Mouse (Mus musculus): ENCODE measurements around the gene Ofcc1. TPM values are rescaled to one million over a fixed set of nuclear protein-coding genes. Genes with fewer than 3 reads are reported as not detected.

Ofcc1 gene
- polyA plus RNA-seq, 1 experiment from 2014 or later, result 0.11 TPM

- no peak overlapping the region for H3K27ac ChIP-seq (ENCODE audit: low read length)
- no peaks in the 10 kb centered on the region for H3K36me3 ChIP-seq (ENCODE audit: control insufficient read depth, insufficient read depth)
- no peak for ATAC-seq
- WGBS, result 83% methylated on average over 6 of the region's 6 CpGs
- no peaks in the 10 kb centered on the region for H3K9me3 ChIP-seq (ENCODE audit: control insufficient read depth, low read length)
- no peak overlapping the region for H3K9ac ChIP-seq (replicated peaks; ENCODE audit: low read depth, low read length)
- H3K4me3 ChIP-seq (replicated peaks; ENCODE audit: low read length), result no peak overlapping the region
- H3K4me1 ChIP-seq (replicated peaks; ENCODE audit: control insufficient read depth, insufficient read depth, low read length), result no peaks in the 10 kb centered on the region
- no peak overlapping the region for H3K4me2 ChIP-seq (ENCODE audit: low read length)
- H3K27me3 ChIP-seq (replicated peaks; ENCODE audit: control insufficient read depth, insufficient read depth, low read length), result no peaks in the 10 kb centered on the region
Observed at GRCm38 (mm10) chr13:40320814-40321525, 40.3 kb downstream of the Ofcc1 start.

DNA sequence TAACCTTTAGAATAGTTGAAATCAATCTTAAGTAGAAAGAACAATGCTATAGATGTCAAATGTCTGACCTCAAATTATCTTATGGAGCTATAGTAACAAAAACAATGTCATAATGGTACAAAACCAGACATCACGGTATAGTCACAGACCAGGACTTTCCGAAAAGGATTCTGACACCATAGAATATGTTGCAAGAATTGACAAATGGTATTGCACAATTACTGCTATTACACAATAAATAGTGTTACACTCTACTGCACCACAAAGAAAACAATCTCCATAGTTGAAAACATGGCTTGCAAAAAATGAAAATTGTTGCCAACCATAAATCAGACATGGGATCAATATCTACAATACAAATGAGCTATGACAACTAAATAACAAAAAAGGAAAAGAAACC, 43.5 kb downstream of the Ofcc1 start:
- no peak overlapping the region for H3K27ac ChIP-seq (ENCODE audit: low read length)
- H3K27me3 ChIP-seq (replicated peaks; ENCODE audit: control insufficient read depth, insufficient read depth, low read length), result no peaks in the 10 kb centered on the region
- no peak overlapping the region for H3K4me2 ChIP-seq (ENCODE audit: low read length)
- H3K9me3 ChIP-seq (ENCODE audit: control insufficient read depth, low read length), result no peaks in the 10 kb centered on the region
- no peak overlapping the region for H3K4me3 ChIP-seq (replicated peaks; ENCODE audit: low read length)
- ATAC-seq, result no peak
- H3K4me1 ChIP-seq (replicated peaks; ENCODE audit: control insufficient read depth, insufficient read depth, low read length), result no peaks in the 10 kb centered on the region
- H3K36me3 ChIP-seq (ENCODE audit: control insufficient read depth, insufficient read depth), result no peaks in the 10 kb centered on the region
- H3K9ac ChIP-seq (replicated peaks; ENCODE audit: low read depth, low read length), result no peak overlapping the region
- 94% methylated on average over 2 of the region's 2 CpGs for WGBS

GRCm38 (mm10) chr13:40315158-40315792, 46.0 kb downstream of the Ofcc1 start:
- Histone ChIP-seq H3K4me3 (replicated peaks; ENCODE audit: low read length) (no peak overlapping the region), H3K27me3 (replicated peaks; ENCODE audit: control insufficient read depth, insufficient read depth, low read length) (no peaks in the 10 kb centered on the region), H3K4me2 (ENCODE audit: low read length) (no peak overlapping the region), H3K4me1 (replicated peaks; ENCODE audit: control insufficient read depth, insufficient read depth, low read length) (no peaks in the 10 kb centered on the region), H3K9ac (replicated peaks; ENCODE audit: low read depth, low read length) (no peak overlapping the region), H3K36me3 (ENCODE audit: control insufficient read depth, insufficient read depth) (no peaks in the 10 kb centered on the region), H3K27ac (ENCODE audit: low read length) (no peak overlapping the region), H3K9me3 (ENCODE audit: control insufficient read depth, low read length) (no peaks in the 10 kb centered on the region)
- 83% methylated on average over 4 of the region's 4 CpGs for WGBS
- no peak for ATAC-seq

DNA sequence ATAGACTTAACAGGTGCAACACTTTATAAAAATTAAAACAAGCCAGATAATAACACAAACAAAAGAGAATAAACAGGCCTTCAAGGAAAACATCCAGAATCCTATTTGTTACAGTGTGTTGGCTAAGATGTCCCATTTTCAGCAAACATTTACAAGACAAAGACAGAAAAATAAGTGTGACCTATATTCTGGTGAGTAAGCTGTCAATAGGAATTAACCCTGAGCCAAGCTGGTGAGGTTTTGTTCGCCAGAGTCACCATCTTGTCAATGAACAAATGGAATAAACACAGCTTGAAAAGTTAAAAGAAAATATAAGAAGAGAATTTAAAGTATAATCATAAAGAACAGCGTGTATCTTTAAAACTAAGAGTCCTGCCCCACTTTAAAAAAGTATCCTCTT, 68.4 kb downstream of the Ofcc1 start:
- H3K36me3 ChIP-seq (ENCODE audit: control insufficient read depth, insufficient read depth), result no peaks in the 10 kb centered on the region
- H3K9me3 ChIP-seq (ENCODE audit: control insufficient read depth, low read length), result no peaks in the 10 kb centered on the region
- H3K27me3 ChIP-seq (replicated peaks; ENCODE audit: control insufficient read depth, insufficient read depth, low read length), result no peaks in the 10 kb centered on the region
- H3K4me3 ChIP-seq (replicated peaks; ENCODE audit: low read length), result no peak overlapping the region
- 79% methylated on average over 2 of the region's 2 CpGs for WGBS
- H3K9ac ChIP-seq (replicated peaks; ENCODE audit: low read depth, low read length), result no peak overlapping the region
- H3K27ac ChIP-seq (ENCODE audit: low read length), result no peak overlapping the region
- no peak for ATAC-seq
- no peak overlapping the region for H3K4me2 ChIP-seq (ENCODE audit: low read length)
- H3K4me1 ChIP-seq (replicated peaks; ENCODE audit: control insufficient read depth, insufficient read depth, low read length), result no peaks in the 10 kb centered on the region

DNA sequence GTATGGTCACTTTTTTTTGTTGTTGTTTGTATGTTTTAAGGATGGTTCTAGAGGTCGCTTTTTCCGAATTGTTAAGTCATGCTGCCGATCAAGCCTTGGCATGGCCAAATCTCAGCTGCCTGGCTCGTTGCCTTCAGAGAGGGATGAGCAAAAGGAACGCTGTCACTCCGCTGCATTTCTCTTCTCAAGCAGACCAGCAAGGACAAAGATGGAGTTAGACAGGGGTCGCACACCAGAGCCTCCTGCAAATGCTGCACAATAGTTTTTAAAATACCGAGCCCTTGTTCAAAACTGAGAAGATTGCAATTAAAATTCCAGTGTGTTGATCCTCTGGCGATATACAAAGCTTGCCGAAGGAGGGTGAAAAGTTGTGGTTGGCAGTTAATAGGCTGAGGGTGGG, 70.4 kb downstream of the Ofcc1 start:
- H3K9ac ChIP-seq (replicated peaks; ENCODE audit: low read depth, low read length), result no peak overlapping the region
- 0 out of 2 replicates have a peak, but pooled peaks cover 2% of the 10 kb centered on the region for H3K4me1 ChIP-seq (replicated peaks; ENCODE audit: control insufficient read depth, insufficient read depth, low read length)
- no peaks in the 10 kb centered on the region for H3K9me3 ChIP-seq (ENCODE audit: control insufficient read depth, low read length)
- no peak overlapping the region for H3K4me3 ChIP-seq (replicated peaks; ENCODE audit: low read length)
- H3K4me2 ChIP-seq (ENCODE audit: low read length), result no peak overlapping the region
- no peaks in the 10 kb centered on the region for H3K27me3 ChIP-seq (replicated peaks; ENCODE audit: control insufficient read depth, insufficient read depth, low read length)
- no peak overlapping the region for H3K27ac ChIP-seq (ENCODE audit: low read length)
- 47% methylated on average over 10 of the region's 10 CpGs for WGBS
- no peak for ATAC-seq
- H3K36me3 ChIP-seq (ENCODE audit: control insufficient read depth, insufficient read depth), result no peaks in the 10 kb centered on the region

GRCm38 (mm10) chr13:40288650-40289049, 72.6 kb downstream of the Ofcc1 start:
- WGBS, result 88% methylated on average over 4 of the region's 4 CpGs
- no peak for ATAC-seq

GRCm38 (mm10) chr13:40287266-40288002, 73.8 kb downstream of the Ofcc1 start:
- no peak for ATAC-seq
- no peak overlapping the region for H3K27ac ChIP-seq (ENCODE audit: low read length)
- peak overlapping the region; percentile 20 for H3K4me2 ChIP-seq (ENCODE audit: low read length)
- H3K27me3 ChIP-seq (replicated peaks; ENCODE audit: control insufficient read depth, insufficient read depth, low read length), result no peaks in the 10 kb centered on the region
- no peaks in the 10 kb centered on the region for H3K36me3 ChIP-seq (ENCODE audit: control insufficient read depth, insufficient read depth)
- WGBS, result 32% methylated on average over 21 of the region's 21 CpGs
- 0 out of 2 replicates have a peak, but pooled peaks cover 2% of the 10 kb centered on the region for H3K4me1 ChIP-seq (replicated peaks; ENCODE audit: control insufficient read depth, insufficient read depth, low read length)
- no peaks in the 10 kb centered on the region for H3K9me3 ChIP-seq (ENCODE audit: control insufficient read depth, low read length)
- H3K9ac ChIP-seq (replicated peaks; ENCODE audit: low read depth, low read length), result no peak overlapping the region
- no peak overlapping the region for H3K4me3 ChIP-seq (replicated peaks; ENCODE audit: low read length)

More at GRCm38 (mm10) chr13:40288650-40289049, 72.6 kb downstream of the Ofcc1 start:
- Histone ChIP-seq H3K27ac (ENCODE audit: low read length) (no peak overlapping the region), H3K36me3 (ENCODE audit: control insufficient read depth, insufficient read depth) (no peaks in the 10 kb centered on the region), H3K4me1 (replicated peaks; ENCODE audit: control insufficient read depth, insufficient read depth, low read length) (0 out of 2 replicates have a peak, but pooled peaks cover 2% of the 10 kb centered on the region), H3K9me3 (ENCODE audit: control insufficient read depth, low read length) (no peaks in the 10 kb centered on the region), H3K4me3 (replicated peaks; ENCODE audit: low read length) (no peak overlapping the region), H3K27me3 (replicated peaks; ENCODE audit: control insufficient read depth, insufficient read depth, low read length) (no peaks in the 10 kb centered on the region), H3K9ac (replicated peaks; ENCODE audit: low read depth, low read length) (no peak overlapping the region), H3K4me2 (ENCODE audit: low read length) (no peak overlapping the region)

DNA sequence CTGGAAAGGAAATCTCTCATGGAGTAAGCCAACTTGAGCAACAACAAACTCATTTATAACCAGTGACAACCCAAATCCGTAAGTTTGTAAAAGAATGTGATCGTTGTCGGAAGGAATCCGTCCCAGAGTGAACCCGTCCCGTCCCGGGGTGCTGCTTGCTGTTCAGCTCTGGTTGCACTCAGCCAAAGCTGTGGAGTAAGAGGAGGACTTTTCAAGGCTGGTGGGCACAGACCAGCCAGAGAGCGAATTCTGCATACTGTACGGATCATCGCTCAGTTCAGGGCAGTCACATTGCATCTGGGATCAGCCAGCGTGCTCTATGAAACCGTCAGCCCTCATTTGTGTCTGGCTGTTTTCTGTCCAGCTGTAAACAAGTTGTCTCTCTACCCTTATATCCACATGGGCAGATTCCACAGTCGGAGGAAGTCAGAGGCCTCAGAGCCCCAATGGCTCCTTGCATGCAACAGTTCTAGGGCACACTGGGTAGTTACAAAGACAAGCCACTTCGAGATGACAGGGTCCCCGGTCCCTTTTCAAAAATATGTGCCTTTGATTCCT, 75.9 kb downstream of the Ofcc1 start:
- Histone ChIP-seq H3K27ac (ENCODE audit: low read length) (no peak overlapping the region), H3K36me3 (ENCODE audit: control insufficient read depth, insufficient read depth) (no peaks in the 10 kb centered on the region), H3K9ac (replicated peaks; ENCODE audit: low read depth, low read length) (no peak overlapping the region), H3K4me3 (replicated peaks; ENCODE audit: low read length) (no peak overlapping the region), H3K4me2 (ENCODE audit: low read length) (no peak overlapping the region), H3K27me3 (replicated peaks; ENCODE audit: control insufficient read depth, insufficient read depth, low read length) (no peaks in the 10 kb centered on the region), H3K4me1 (replicated peaks; ENCODE audit: control insufficient read depth, insufficient read depth, low read length) (0 out of 2 replicates have a peak, but pooled peaks cover 2% of the 10 kb centered on the region), H3K9me3 (ENCODE audit: control insufficient read depth, low read length) (no peaks in the 10 kb centered on the region)
- WGBS, result 85% methylated on average over 15 of the region's 15 CpGs
- no peak for ATAC-seq

DNA sequence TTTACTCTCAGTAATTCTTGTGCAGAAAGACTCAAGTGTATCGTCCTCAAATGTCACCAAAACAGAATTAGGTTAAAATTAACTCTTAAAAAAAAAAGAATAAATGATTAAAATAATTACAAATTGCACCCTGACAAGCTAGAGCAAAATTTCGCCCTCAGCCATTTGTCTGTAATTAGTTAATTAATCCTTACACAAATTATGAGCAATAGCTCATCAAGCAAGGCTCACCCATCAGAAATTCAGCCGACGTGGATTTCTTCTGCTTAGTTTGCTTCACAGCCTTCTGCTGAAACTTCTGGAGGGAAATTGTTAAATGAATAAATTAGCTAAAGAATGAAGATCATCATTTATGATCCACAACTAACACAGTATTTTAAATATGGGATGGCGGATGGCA, 80.6 kb downstream of the Ofcc1 start:
- H3K4me1 ChIP-seq (replicated peaks; ENCODE audit: control insufficient read depth, insufficient read depth, low read length), result no peaks in the 10 kb centered on the region
- ATAC-seq, result no peak
- H3K27me3 ChIP-seq (replicated peaks; ENCODE audit: control insufficient read depth, insufficient read depth, low read length), result no peaks in the 10 kb centered on the region
- no peak overlapping the region for H3K4me3 ChIP-seq (replicated peaks; ENCODE audit: low read length)
- H3K36me3 ChIP-seq (ENCODE audit: control insufficient read depth, insufficient read depth), result no peaks in the 10 kb centered on the region
- WGBS, result 47% methylated on average over 5 of the region's 5 CpGs
- H3K4me2 ChIP-seq (ENCODE audit: low read length), result no peak overlapping the region
- no peaks in the 10 kb centered on the region for H3K9me3 ChIP-seq (ENCODE audit: control insufficient read depth, low read length)
- H3K27ac ChIP-seq (ENCODE audit: low read length), result no peak overlapping the region
- H3K9ac ChIP-seq (replicated peaks; ENCODE audit: low read depth, low read length), result no peak overlapping the region
